ENCODE assay signal across 20 mouse cellular contexts in genomic region chr6:34103251-34103920, GRCm38 (mm10).
DNase-seq lines count a peak whose midpoint lies in the region; ATAC-seq lines count a peak whose summit lies in the region.
"Had no signal": no experiment of that assay in that cellular context is flagged by ENCODE, and none has a peak within 500 bp of the region (broad histone marks: within the 10 kb centered on the region; RNA-seq: fewer than 3 reads in every experiment).

No protein-coding gene starts in this region.

- DNase-seq in heart, adult 11 months: peak; percentile 81
- DNase-seq in heart, postnatal 25 days (ENCODE audit: low spot score): no peak
- peak; percentile 8 for DNase-seq in A20 (ENCODE audit: low read depth, low spot score)
- DNase-seq in T-cell, adult 2 months (ENCODE audit: low spot score): no peak
- DNase-seq in left cerebral cortex, adult 8-10 months (ENCODE audit: low spot score in 2 of 2): no peak
- DNase-seq: adrenal gland, postnatal 10 days; adrenal gland, postnatal 36 days; cerebellum, adult 18-20 months; cerebellum, adult 9-10 months; cerebellum, postnatal 14 days; gastrocnemius, adult 2 months; gastrocnemius, postnatal 14 days; heart, postnatal 36 days; kidney, adult 18-20 months had no signal

- intact Hi-C loops in heart, postnatal 25 days (cut with DNase I): no loop called here

- peak; percentile 45; the same call in 1 of the 2 replicates for ATAC-seq in common myeloid progenitor, adult 5-6 weeks (replicated peaks; ENCODE audit: low read depth, poor library complexity, severe bottlenecking)
- ATAC-seq: CD4-positive, CD25-positive, alpha-beta regulatory T cell, adult 4 months; forebrain, embryonic 13.5 days; forebrain, embryonic 16.5 days; hindbrain, embryonic 16.5 days; intestine, embryonic 15.5 days had no signal

Comparison
In these comparisons a context has a peak if more than half of its experiments do, and no peak if none do; other contexts are left out.
1. DNase-seq: peak in heart, adult 11 months (single experiment) and A20 (single experiment); none in heart, postnatal 25 days (single experiment), T-cell, adult 2 months (single experiment) and left cerebral cortex, adult 8-10 months (0 of 2).